Mouse (Mus musculus) adrenal gland, adult 2 months (tissue): ENCODE data around the gene Ppp2r5d. TPM values are rescaled to one million over a fixed set of nuclear protein-coding genes. Genes with fewer than 3 reads are reported as not detected.

ENCODE experiments used
- DNase-seq: peaks from one replicate; pipeline ENCODE4 v3.0.0; 2021
- polyA plus RNA-seq: library from polyadenylated mRNA; depleted of rRNA; stranded (reverse); fragments of >200 nt; gene quantifications from 2 replicates; pipeline ENCODE4 v1.2.3, GENCODE M21; 2012; rRNA removed
- total RNA-seq, 2 experiments: library from RNA; stranded (reverse); gene quantifications; 2 replicates each; pipeline ENCODE4 v1.2.3; 2021

Gene Ppp2r5d
- total and polyA plus RNA-seq, 3 experiments, result 42.6 to 50.3 (median 46.1) TPM

DNA sequence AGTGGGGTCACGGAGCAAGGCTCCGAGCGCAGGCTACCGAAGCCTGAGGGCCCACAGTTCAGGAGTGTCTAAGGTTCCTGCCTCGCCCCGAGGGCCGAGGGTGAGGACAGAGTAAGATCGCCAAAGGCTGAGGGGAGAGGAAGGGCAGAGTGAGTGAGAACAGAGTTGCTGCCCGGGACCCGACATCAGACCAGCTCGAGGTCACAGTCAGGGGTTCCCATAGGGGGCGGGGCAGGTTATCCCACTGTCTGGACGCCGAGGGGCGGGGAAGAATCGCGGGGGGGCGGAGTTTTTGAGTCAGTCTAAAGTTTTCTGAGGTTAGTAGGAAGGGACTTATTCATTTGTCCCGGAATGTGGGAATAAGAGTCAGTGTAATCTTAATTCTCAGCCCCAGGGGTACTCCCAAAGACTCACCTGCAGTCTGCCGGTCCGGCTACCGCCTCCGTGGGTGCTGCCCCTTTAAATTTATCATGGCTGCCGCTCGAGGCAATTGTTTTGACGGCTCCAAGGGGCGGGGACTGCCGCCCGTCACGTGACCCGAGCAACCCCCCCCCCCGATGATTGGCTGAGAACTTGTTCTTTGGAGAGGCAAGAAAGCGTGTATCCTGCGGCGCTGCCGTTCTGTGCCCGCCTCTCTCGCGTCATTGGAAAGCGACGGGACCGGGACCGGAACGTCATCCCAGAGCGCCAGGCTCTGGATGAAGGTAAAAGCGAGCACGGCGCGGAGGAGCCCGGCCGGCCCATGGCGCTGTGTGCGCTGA, 59.2 kb downstream of the Ppp2r5d start, which contains the start of the genes Klc4 and Mrpl2:
Gene Klc4, minus strand, starts transcription at position 462 of the 761 bp plus-strand sequence.
Gene Mrpl2, plus strand, starts transcription at position 669 of the 761 bp plus-strand sequence.
- DNase-seq, result peak; percentile 98

DNA sequence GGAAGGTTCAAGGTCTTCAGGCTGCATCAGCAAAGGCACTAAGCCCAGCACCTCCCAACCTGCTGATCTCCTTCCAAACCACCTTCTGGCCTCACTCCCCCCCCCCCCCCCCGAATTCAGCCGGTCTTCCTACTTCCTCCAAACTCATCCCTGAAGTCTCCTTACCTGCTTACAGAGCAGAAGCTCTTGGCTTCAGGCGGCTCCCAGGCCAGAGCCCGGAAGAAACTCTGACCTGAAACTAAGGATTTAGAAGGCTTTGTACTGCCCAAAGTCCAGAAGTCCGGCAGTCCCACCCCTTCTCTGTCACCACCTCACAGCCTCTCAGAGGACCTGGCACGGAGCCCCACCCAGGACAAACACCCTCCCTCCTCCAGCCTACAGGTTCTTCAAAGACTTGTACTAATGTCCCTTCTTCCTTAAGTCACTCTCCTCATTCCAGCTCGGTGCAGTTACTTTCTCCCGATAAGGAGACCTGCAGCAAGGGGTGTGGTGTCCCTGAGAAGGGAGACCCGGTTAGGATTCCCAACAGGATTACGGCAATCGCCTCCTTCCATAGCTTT, 59.9 kb downstream of the Ppp2r5d start:
- DNase-seq, result peak; percentile 77

GRCm38 (mm10) chr17:46644152-46644805, 60.6 kb downstream of the Ppp2r5d start:
- DNase-seq, result no peak

GRCm38 (mm10) chr17:46642060-46642459, 62.9 kb downstream of the Ppp2r5d start:
- DNase-seq, result no peak

GRCm38 (mm10) chr17:46639929-46640328, 65.0 kb downstream of the Ppp2r5d start:
- DNase-seq, result no peak

DNA sequence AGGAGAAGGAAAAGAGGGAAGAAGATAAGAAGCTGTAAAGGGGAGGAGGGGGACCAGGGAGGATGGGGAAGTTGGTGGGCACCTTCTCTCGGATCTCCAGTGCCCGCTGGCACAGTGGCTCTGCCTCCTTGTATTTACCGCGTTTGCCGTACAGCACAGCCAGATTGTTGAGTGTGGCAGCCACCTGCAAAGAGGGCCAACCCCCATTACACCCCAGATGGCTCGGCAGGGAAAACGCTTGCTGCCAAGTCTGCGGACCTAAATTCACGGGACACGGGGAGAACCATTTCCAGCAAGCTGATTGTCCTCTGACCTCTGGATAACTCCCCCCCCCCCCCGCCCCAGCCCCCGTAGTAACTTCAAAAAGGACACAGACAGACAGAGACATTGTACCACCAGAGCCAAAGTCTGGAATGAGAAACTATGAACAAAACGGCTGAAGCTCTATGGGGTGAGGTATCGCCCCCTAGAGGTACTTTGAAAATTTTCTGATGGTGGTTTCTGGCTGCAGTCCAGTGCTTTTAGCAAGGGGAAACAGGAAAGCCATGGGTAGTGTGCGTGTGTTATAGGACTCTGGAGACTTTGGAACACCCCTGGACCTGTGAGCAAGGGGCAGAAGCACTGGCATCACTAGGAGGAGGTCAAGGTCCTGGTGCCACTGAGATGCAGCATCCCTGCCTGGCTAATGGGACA, 67.9 kb downstream of the Ppp2r5d start:
- DNase-seq, result peak; percentile 54

Other genes starting within 250 kb of the Ppp2r5d start
- gene Ttbk1, start 217.4 kb downstream of the Ppp2r5d start, total RNA-seq, result under 1 TPM; 0.52 to 0.69 TPM
- 0.53 and 0.70 TPM in 2 replicates for gene Ttbk1, start 217.4 kb downstream of the Ppp2r5d start, polyA plus RNA-seq
- gene Dnph1, start 208.4 kb downstream of the Ppp2r5d start, total RNA-seq, result 1 to 10 TPM; 3.7 to 6.1 TPM
- 3.6 and 3.7 TPM in 2 replicates for gene Dnph1, start 208.4 kb downstream of the Ppp2r5d start, polyA plus RNA-seq
- 10 to 100 TPM; 20.0 to 23.1 TPM for gene Cul9, start 158.7 kb downstream of the Ppp2r5d start, total RNA-seq
- gene Cul9, start 158.7 kb downstream of the Ppp2r5d start, polyA plus RNA-seq, result 42.3 and 48.0 TPM in 2 replicates
- 10 to 100 TPM; 35.6 to 45.2 TPM for gene Srf, start 148.9 kb downstream of the Ppp2r5d start, total RNA-seq
- 178 and 199 TPM in 2 replicates for gene Srf, start 148.9 kb downstream of the Ppp2r5d start, polyA plus RNA-seq
- gene Ptk7, start 75.6 kb downstream of the Ppp2r5d start, total RNA-seq, result 1 to 10 TPM; 4.6 to 8.0 TPM
- gene Ptk7, start 75.6 kb downstream of the Ppp2r5d start, polyA plus RNA-seq, result 8.6 and 9.2 TPM in 2 replicates
- gene Klc4, start 59.1 kb downstream of the Ppp2r5d start, total RNA-seq, result 10 to 100 TPM; 40.9 to 43.1 TPM
- 25.7 and 29.7 TPM in 2 replicates for gene Klc4, start 59.1 kb downstream of the Ppp2r5d start, polyA plus RNA-seq
- 100 to 1,000 TPM in 1 of 2 experiments, 10 to 100 TPM in 1; 82.9 to 113 TPM for gene Mrpl2, start 58.9 kb downstream of the Ppp2r5d start, total RNA-seq
- 343 and 456 TPM in 2 replicates for gene Mrpl2, start 58.9 kb downstream of the Ppp2r5d start, polyA plus RNA-seq
- gene Cul7, start 54.8 kb downstream of the Ppp2r5d start, total RNA-seq, result 10 to 100 TPM; 28.6 to 36.3 TPM
- gene Cul7, start 54.8 kb downstream of the Ppp2r5d start, polyA plus RNA-seq, result 52.6 and 53.3 TPM in 2 replicates
- 10 to 100 TPM; 24.2 to 28.5 TPM for gene Rrp36, start 30.8 kb downstream of the Ppp2r5d start, total RNA-seq
- 21.7 and 23.8 TPM in 2 replicates for gene Rrp36, start 30.8 kb downstream of the Ppp2r5d start, polyA plus RNA-seq
- 100 to 1,000 TPM; 106 to 114 TPM for gene Mea1, start 26.3 kb downstream of the Ppp2r5d start, total RNA-seq
- gene Mea1, start 26.3 kb downstream of the Ppp2r5d start, polyA plus RNA-seq, result 44.9 and 50.8 TPM in 2 replicates
- 10 to 100 TPM; 57.5 to 64.0 TPM for gene Klhdc3, start 24.2 kb downstream of the Ppp2r5d start, total RNA-seq
- gene Klhdc3, start 24.2 kb downstream of the Ppp2r5d start, polyA plus RNA-seq, result 78.2 and 100 TPM in 2 replicates
- 10 to 100 TPM; 49.5 to 69.2 TPM for gene Pex6, start 6.4 kb upstream of the Ppp2r5d start, total RNA-seq
- 167 and 190 TPM in 2 replicates for gene Pex6, start 6.4 kb upstream of the Ppp2r5d start, polyA plus RNA-seq
- gene Gnmt, start 24.1 kb upstream of the Ppp2r5d start, total RNA-seq, result 1 to 10 TPM; 1.2 to 6.5 TPM
- 1.0 and 4.0 TPM in 2 replicates for gene Gnmt, start 24.1 kb upstream of the Ppp2r5d start, polyA plus RNA-seq
- gene Cnpy3, start 47.1 kb upstream of the Ppp2r5d start, total RNA-seq, result 10 to 100 TPM; 53.7 to 59.5 TPM
- gene Cnpy3, start 47.1 kb upstream of the Ppp2r5d start, polyA plus RNA-seq, result 53.9 and 56.7 TPM in 2 replicates
- not detected for gene Ptcra, start 58.6 kb upstream of the Ppp2r5d start, total RNA-seq
- gene Ptcra, start 58.6 kb upstream of the Ppp2r5d start, polyA plus RNA-seq, result 0.27 TPM in 1 of 2 replicates, not detected in the other
- 10 to 100 TPM; 73.1 to 74.1 TPM for gene 2310039H08Rik, start 67.5 kb upstream of the Ppp2r5d start, total RNA-seq
- gene 2310039H08Rik, start 67.5 kb upstream of the Ppp2r5d start, polyA plus RNA-seq, result 296 and 305 TPM in 2 replicates
- 10 to 100 TPM; 74.6 to 85.9 TPM for gene Rpl7l1, start 77.6 kb upstream of the Ppp2r5d start, total RNA-seq
- 6.5 and 8.0 TPM in 2 replicates for gene Rpl7l1, start 77.6 kb upstream of the Ppp2r5d start, polyA plus RNA-seq
- 10 to 100 TPM; 22.6 to 25.1 TPM for gene Bicral, start 153.4 kb upstream of the Ppp2r5d start, total RNA-seq
- gene Bicral, start 153.4 kb upstream of the Ppp2r5d start, polyA plus RNA-seq, result 6.1 and 7.7 TPM in 2 replicates
- gene Tbcc, start 185.6 kb upstream of the Ppp2r5d start, total RNA-seq, result 10 to 100 TPM; 13.1 to 23.8 TPM
- gene Tbcc, start 185.6 kb upstream of the Ppp2r5d start, polyA plus RNA-seq, result 17.2 and 18.5 TPM in 2 replicates
- not detected for gene Prph2, start 205.3 kb upstream of the Ppp2r5d start, total RNA-seq
- not detected in 2 replicates for gene Prph2, start 205.3 kb upstream of the Ppp2r5d start, polyA plus RNA-seq